Mouse (Mus musculus) heart, embryonic 14.5 days (tissue): ENCODE results near the gene Aktip. TPM values are rescaled to one million over a fixed set of nuclear protein-coding genes. Genes with fewer than 3 reads are reported as not detected.
A peak's percentile ranks its signal among the peaks of the same experiment; 100 is the strongest.

Source experiments
- ATAC-seq: fragments of 200-750 bp; cut with Nextera tagmentation; 2 replicates; pipeline ENCODE4 v1.8.0; 2017; ENCODE audit warnings: low read depth, moderate TSS enrichment; ENCODE audit not compliant: insufficient number of reproducible peaks, insufficient read depth, low FRiP score
- H3K27ac ChIP-seq, 2 experiments: fragments of 200-500 bp in 1 of 2; fragments of 300-500 bp in 1 of 2; sonication (generic) in 1 of 2; replicated peaks in 1 of 2; 2 replicates each; pipeline ENCODE4 v1.5.1; 2012 to 2014; ENCODE audit warnings: low read depth in 2 of 2, low read length in 2 of 2, control low read depth in 1 of 2, mild to moderate bottlenecking in 1 of 2, mixed read lengths in 1 of 2; ENCODE audit not compliant: control insufficient read depth in 1 of 2, insufficient read depth in 1 of 2
- H3K27me3 ChIP-seq: fragments of 300-500 bp; sonication (generic); 2 replicates; pipeline ENCODE4 v1.6.1; 2014; ENCODE audit warnings: mild to moderate bottlenecking, low read length, control low read depth; ENCODE audit not compliant: control insufficient read depth, insufficient read depth
- H3K36me3 ChIP-seq: fragments of 300-500 bp; sonication (generic); 2 replicates; pipeline ENCODE4 v1.6.1; 2014; ENCODE audit warnings: mild to moderate bottlenecking, control low read depth, low read length, mixed read lengths; ENCODE audit not compliant: control insufficient read depth, insufficient read depth
- H3K4me1 ChIP-seq, 2 experiments: fragments of 200-500 bp in 1 of 2; fragments of 300-500 bp in 1 of 2; sonication (generic) in 1 of 2; 2 replicates each; pipeline ENCODE4 v1.6.1; 2012 to 2014; ENCODE audit warnings: low read length in 2 of 2, control low read depth in 1 of 2, mixed read lengths in 1 of 2; ENCODE audit not compliant: control insufficient read depth in 2 of 2, insufficient read depth in 2 of 2
- H3K4me2 ChIP-seq: fragments of 300-500 bp; sonication (generic); 2 replicates; pipeline ENCODE4 v1.6.1; 2014; ENCODE audit warnings: mild to moderate bottlenecking, low read length
- H3K4me3 ChIP-seq, 2 experiments: fragments of 200-500 bp in 1 of 2; fragments of 300-500 bp in 1 of 2; sonication (generic) in 1 of 2; 2 replicates each; pipeline ENCODE4 v1.5.1; 2012 to 2014; ENCODE audit warnings: low read length in 2 of 2, mild to moderate bottlenecking in 2 of 2, control low read depth in 1 of 2, low read depth in 1 of 2, moderate library complexity in 1 of 2; ENCODE audit not compliant: control insufficient read depth in 1 of 2, insufficient read depth in 1 of 2
- H3K9ac ChIP-seq: fragments of 300-500 bp; sonication (generic); 2 replicates; pipeline ENCODE4 v1.6.1; 2014; ENCODE audit warnings: mild to moderate bottlenecking, low read length
- H3K9me3 ChIP-seq: fragments of 300-500 bp; sonication (generic); 2 replicates; pipeline ENCODE4 v1.6.1; 2016; ENCODE audit warnings: low read length, control low read depth; ENCODE audit not compliant: control insufficient read depth
- WGBS: fragments of 180-500 bp; shearing (Covaris S2); extraction: QIAGEN DNeasy Blood & Tissue Kit; methylation state at CpG from one replicate; pipeline ENCODE4 v1.1.7; 2014; 5-methylcytosine and 5-hydroxymethylcytosine counted together
- polyA plus RNA-seq: library from polyadenylated mRNA; unstranded; fragments of >200 nt; fragmentation: Nextera tagmentation; extraction: Ambion mirVana; gene quantifications from 2 replicates; pipeline ENCODE4 v1.2.1, GENCODE M21; 2014

Aktip gene
- polyA plus RNA-seq, 1 experiment from 2014 or later = 53.9 TPM

- Histone ChIP-seq H3K27ac (no peak overlapping the region), H3K4me1 (peaks cover 0 to 2% of the 10 kb centered on the region in 2 experiments; a peak in 1 of 4 replicates), H3K9ac (no peak overlapping the region; the same call in 1 of the 2 replicates), H3K4me3 (peak overlapping the region in 1 of 2 experiments; percentile 7; a peak in 1 of 4 replicates), H3K27me3 (peaks cover 7% of the 10 kb centered on the region; the same call in 1 of the 2 replicates), H3K4me2 (peak overlapping the region; percentile 53), H3K36me3 (no peaks in the 10 kb centered on the region), H3K9me3 (no peaks in the 10 kb centered on the region)
- peak; percentile 64; the same call in 1 of the 2 replicates for ATAC-seq
- WGBS = 7% methylated on average over 17 of the region's 17 CpGs
These were observed 8.9 kb downstream of the Aktip start for GRCm38 (mm10) chr8:91190816-91191340.

DNA sequence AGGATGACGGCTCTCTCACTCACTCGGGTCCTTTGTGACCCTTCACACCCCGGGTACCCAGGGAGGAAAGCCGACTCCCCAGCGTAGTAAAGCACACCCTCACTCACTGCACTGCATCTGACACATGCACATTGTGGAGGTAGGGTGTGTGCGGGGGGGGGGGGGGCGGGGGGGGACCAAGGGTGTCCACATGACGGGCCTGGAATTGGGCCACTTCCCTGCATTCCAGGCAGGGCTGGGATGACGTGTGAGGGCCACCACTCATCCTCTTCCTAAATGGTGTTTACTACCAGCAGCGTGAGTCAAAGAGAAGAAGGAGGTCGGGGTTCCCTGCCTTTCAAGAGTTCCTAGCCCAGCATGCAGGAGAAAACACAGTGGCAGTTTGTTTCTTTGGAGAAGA, 11.6 kb downstream of the Aktip start:
- H3K9me3 ChIP-seq = no peaks in the 10 kb centered on the region
- H3K27ac ChIP-seq = no peak overlapping the region
- no peak for ATAC-seq
- no peak overlapping the region for H3K9ac ChIP-seq
- peaks cover 7% of the 10 kb centered on the region; the same call in 1 of the 2 replicates for H3K27me3 ChIP-seq
- H3K4me3 ChIP-seq = no peak overlapping the region
- H3K36me3 ChIP-seq = no peaks in the 10 kb centered on the region
- no peak overlapping the region for H3K4me2 ChIP-seq
- WGBS = 62% methylated on average over 9 of the region's 11 CpGs
- peaks cover 0 to 2% of the 10 kb centered on the region in 2 experiments; a peak in 1 of 4 replicates for H3K4me1 ChIP-seq

DNA sequence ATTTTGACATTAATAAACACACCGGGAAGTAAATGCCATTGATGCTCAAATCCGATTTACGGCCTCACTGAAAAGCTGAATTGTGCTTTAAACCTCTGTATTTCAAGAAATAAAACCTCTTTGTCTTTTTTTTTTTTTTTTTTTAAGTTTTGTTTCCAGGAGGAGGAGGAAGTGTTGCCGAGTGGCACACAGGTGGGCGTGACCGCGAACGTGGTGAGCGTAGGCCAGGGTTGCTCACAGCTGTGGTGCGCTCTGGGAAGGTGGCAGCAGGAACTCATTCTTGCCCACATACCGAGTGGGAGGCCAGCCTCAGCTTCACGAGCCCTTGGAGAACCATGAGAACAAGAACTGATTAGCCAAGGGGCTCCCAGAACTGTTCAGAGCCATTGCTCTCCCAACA, 13.4 kb downstream of the Aktip start:
- H3K36me3 ChIP-seq = no peaks in the 10 kb centered on the region
- no peak overlapping the region for H3K4me2 ChIP-seq
- H3K9ac ChIP-seq = no peak overlapping the region
- peaks cover 0 to 2% of the 10 kb centered on the region in 2 experiments; a peak in 1 of 4 replicates for H3K4me1 ChIP-seq
- no peak for ATAC-seq
- H3K27ac ChIP-seq = no peak overlapping the region
- H3K9me3 ChIP-seq = no peaks in the 10 kb centered on the region
- peaks cover 7% of the 10 kb centered on the region; the same call in 1 of the 2 replicates for H3K27me3 ChIP-seq
- no peak overlapping the region for H3K4me3 ChIP-seq
- WGBS = 77% methylated on average over 12 of the region's 12 CpGs

DNA sequence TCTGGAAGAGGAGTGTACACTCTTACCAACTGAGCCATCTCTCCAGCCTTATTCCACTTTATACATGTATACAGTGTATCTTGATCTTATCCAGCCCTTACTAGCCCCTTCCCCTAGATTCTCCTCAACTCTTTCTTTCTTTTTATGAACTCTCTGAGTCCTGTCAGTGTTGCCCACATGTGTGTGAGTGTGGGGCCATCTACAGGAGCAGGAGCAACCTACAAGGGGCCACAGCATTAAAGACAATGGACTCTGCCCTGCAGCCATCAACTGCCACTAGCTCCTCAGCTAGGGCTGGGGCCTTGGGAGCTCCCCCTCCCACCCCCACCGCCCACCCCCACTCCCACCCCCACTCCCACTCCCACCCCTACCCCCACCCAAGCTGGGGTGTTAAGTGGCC, 22.1 kb downstream of the Aktip start:
- no peaks in the 10 kb centered on the region for H3K9me3 ChIP-seq
- ATAC-seq = no peak
- no CpG with 5 or more reads among the region's 1 CpGs for WGBS
- no peak overlapping the region for H3K27ac ChIP-seq
- no peaks in the 10 kb centered on the region for H3K27me3 ChIP-seq
- no peak overlapping the region for H3K4me3 ChIP-seq
- H3K9ac ChIP-seq = no peak overlapping the region
- no peak overlapping the region for H3K4me2 ChIP-seq
- no peaks in the 10 kb centered on the region for H3K36me3 ChIP-seq
- H3K4me1 ChIP-seq = no peaks in the 10 kb centered on the region

DNA sequence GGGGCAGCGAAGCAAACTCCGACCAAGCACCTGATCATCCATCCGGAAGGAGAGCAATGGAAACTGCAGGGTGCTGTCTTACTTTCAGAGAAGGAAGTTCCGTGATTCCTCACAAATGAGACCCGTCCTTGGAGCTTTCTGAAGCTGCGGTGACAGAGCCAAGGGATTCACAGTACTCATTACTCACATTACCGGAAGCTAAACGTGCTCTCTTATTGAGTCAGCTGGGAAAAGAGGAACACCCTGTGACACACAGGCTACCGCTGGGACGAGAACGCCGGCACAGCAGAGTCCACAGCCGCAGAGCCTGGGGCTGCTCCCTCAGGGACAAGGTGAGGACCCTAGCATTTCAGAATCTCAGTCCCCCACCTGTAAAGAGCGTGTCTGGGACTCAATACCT, 23.6 kb downstream of the Aktip start:
- no peaks in the 10 kb centered on the region for H3K9me3 ChIP-seq
- H3K4me3 ChIP-seq = no peak overlapping the region
- H3K36me3 ChIP-seq = no peaks in the 10 kb centered on the region
- no peak overlapping the region for H3K27ac ChIP-seq
- WGBS = 72% methylated on average over 14 of the region's 14 CpGs
- ATAC-seq = no peak
- H3K4me2 ChIP-seq = no peak overlapping the region
- no peaks in the 10 kb centered on the region for H3K4me1 ChIP-seq
- no peak overlapping the region for H3K9ac ChIP-seq
- H3K27me3 ChIP-seq = no peaks in the 10 kb centered on the region

GRCm38 (mm10) chr8:91171605-91172004, 28.2 kb downstream of the Aktip start:
- 78% methylated on average over 13 of the region's 13 CpGs for WGBS
- no peak for ATAC-seq
- Histone ChIP-seq H3K9me3 (no peaks in the 10 kb centered on the region), H3K4me2 (no peak overlapping the region), H3K36me3 (no peaks in the 10 kb centered on the region), H3K27ac (no peak overlapping the region), H3K4me3 (no peak overlapping the region), H3K27me3 (no peaks in the 10 kb centered on the region), H3K4me1 (no peaks in the 10 kb centered on the region), H3K9ac (no peak overlapping the region)

GRCm38 (mm10) chr8:91170914-91171313, 28.9 kb downstream of the Aktip start:
- H3K4me1 ChIP-seq = no peaks in the 10 kb centered on the region
- no peak overlapping the region for H3K27ac ChIP-seq
- no peak overlapping the region for H3K4me3 ChIP-seq
- H3K36me3 ChIP-seq = no peaks in the 10 kb centered on the region
- no peak for ATAC-seq
- 74% methylated on average over 14 of the region's 14 CpGs for WGBS
- H3K9me3 ChIP-seq = no peaks in the 10 kb centered on the region
- H3K9ac ChIP-seq = no peak overlapping the region
- no peak overlapping the region for H3K4me2 ChIP-seq
- no peaks in the 10 kb centered on the region for H3K27me3 ChIP-seq

DNA sequence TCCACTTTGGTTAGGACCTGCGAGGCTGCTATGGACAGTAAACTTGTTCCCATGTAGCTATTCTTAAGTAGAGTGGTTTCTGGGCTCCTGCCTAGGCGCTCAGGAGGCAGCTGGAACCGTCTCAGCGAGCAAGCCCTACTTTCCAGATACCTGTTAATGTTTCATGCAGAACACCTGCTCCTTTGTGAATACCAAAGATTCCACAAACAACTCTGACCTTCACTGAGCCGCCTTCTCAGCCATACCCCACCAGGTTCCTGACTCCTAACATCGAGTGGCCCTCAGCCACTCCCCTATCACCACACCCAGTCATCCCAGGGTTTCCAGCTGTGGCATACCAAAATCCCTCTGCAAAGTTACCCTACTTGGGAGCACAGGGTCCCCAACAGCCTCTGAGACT, 29.6 kb downstream of the Aktip start:
- H3K27me3 ChIP-seq = no peaks in the 10 kb centered on the region
- ATAC-seq = no peak
- no peak overlapping the region for H3K9ac ChIP-seq
- no peak overlapping the region for H3K4me3 ChIP-seq
- no peak overlapping the region for H3K27ac ChIP-seq
- no peaks in the 10 kb centered on the region; the same call in 1 of the 2 replicates for H3K9me3 ChIP-seq
- no peaks in the 10 kb centered on the region for H3K36me3 ChIP-seq
- no peaks in the 10 kb centered on the region for H3K4me1 ChIP-seq
- H3K4me2 ChIP-seq = no peak overlapping the region
- WGBS = 66% methylated on average over 6 of the region's 6 CpGs
